Mouse (Mus musculus) CD4-positive naive resting alpha-beta T cell, adult 76 days (primary cell): Measurements from ENCODE around the gene Gm3149. TPM values are rescaled to one million over a fixed set of nuclear protein-coding genes. Genes with fewer than 3 reads are reported as not detected.

Experiments
- total RNA-seq: library from RNA; stranded (reverse); gene quantifications from one replicate; pipeline ENCODE4 v1.2.4, GENCODE M21; 2023

Gene Gm3149
- not detected for total RNA-seq

GRCm38 (mm10) chr14:4316983-4317382 lies at the start of gene Gm3149:
Gene Gm3149, plus strand, starts transcription at chr14:4317283.

GRCm38 (mm10) chr14:4334476-4335080 lies 17.5 kb downstream of the Gm3149 start, which contains the start of gene 2610042L04Rik:
Gene 2610042L04Rik, plus strand, starts transcription at chr14:4334763.

Other genes starting within 250 kb of the Gm3149 start
- not detected for gene Gm3115, start 233.2 kb upstream of the Gm3149 start, total RNA-seq
- 0.88 TPM for gene Gm8108, start 206.8 kb upstream of the Gm3149 start, total RNA-seq
- gene Gm3127, start 152.3 kb upstream of the Gm3149 start, total RNA-seq = not detected
- not detected for gene Gm2974, start 134.7 kb upstream of the Gm3149 start, total RNA-seq
- not detected for gene Gm3138, start 67.7 kb upstream of the Gm3149 start, total RNA-seq
- 0.70 TPM for gene 2610042L04Rik, start 17.5 kb downstream of the Gm3149 start, total RNA-seq
- not detected for gene Gm3159, start 80.2 kb downstream of the Gm3149 start, total RNA-seq
- not detected for gene Gm3164, start 98.2 kb downstream of the Gm3149 start, total RNA-seq
- gene Gm3173, start 113.7 kb downstream of the Gm3149 start, total RNA-seq = not detected
- gene Gm3182, start 164.5 kb downstream of the Gm3149 start, total RNA-seq = not detected
- gene Gm3047, start 238.1 kb downstream of the Gm3149 start, total RNA-seq = not detected